Mouse (Mus musculus) frontal cortex, postnatal 25 days (tissue): ENCODE measurements around the gene Stk32c.

Source experiments
- DNase-seq, 2 experiments: peaks; one replicate each; pipeline ENCODE4 v3.0.0; 2022; ENCODE audit warnings: low spot score in 2 of 2

Gene Stk32c

GRCm38 (mm10) chr7:139212754-139213745 lies at the start of gene Stk32c, which contains the start of gene Lrrc27:
Stk32c (minus strand) TSS chr7:139213307.
Lrrc27 (plus strand) TSS chr7:139212988.
- peak; percentile 97 to 98 for DNase-seq

DNA sequence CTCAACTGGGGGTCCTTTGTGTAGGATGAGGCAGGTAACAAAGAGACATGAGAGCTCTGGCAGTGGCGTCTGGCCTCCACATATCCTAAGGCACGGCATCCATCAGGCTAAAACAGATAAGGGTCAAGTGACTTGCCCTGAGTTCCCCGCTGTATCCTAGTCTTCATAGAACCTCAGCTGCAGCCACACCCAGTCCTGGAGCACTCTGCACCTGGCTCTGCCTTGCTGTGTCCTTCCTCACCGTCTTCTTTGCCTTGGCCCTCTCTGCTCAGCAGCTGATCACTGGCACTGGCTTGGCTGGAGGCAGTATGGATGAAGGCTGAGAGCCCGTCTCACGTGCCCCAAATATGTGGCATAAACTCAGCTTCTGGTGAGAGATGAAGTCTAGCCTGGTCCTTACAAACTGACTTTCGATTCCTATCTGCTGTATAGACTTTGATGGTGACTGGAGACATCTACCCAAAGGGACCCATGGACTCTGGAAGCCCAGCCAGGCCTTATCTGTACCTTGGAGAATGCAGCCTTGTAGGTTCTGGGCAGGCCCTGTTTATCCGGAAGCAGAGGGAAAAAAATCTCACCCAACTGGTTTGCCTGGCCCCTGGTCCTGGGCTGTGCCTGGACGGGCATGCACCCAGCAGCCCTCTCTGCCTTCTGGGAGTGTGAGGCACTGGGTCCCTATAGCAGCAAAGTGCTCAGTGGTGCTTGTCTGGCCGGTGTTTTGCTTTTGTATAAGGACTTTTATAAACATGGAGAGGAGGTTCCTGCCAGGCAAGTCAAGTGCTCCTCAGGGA lies 44.8 kb upstream of the Stk32c start:
- DNase-seq: no peak

DNA sequence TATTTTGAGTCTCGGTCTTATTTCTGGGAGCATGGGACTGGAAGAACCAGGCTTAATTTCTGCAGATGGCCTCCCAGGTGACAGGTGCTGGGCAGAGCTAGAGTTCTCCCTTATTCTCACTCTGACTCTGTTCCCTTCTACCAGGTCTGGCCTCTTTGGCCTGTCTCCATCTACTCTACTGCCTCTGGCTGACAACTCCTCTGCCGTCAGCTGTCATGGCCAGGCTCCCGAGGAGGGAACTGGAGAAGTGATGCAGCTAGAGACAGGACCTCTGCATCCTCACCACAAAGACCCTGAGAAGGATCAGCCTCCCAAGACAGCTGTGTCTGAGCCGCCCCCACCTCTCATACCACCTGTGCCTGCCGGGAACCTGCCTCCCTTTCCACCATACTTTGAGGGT lies 41.5 kb upstream of the Stk32c start:
- no peak for DNase-seq

DNA sequence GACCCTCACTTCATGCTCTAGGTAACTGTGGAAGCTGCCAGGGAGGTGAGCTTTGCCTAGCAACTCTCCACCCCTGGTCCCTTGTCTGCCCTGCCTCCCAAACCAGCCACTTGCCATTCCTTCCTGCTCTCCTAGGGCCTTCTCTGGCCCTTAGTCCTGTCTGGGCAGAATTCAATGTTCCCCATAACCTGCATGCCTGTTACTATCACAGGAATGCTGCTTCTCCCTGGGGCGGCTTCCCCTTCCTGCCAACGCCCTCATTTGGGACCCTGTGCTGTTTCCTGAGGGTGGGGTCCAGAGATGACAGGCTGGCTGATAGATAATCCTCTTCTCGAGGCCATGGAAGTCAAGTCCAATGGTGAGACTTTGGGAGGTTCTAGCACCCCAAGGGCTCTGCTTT lies 40.4 kb upstream of the Stk32c start:
- no peak for DNase-seq

- no peak for DNase-seq
Observed at GRCm38 (mm10) chr7:139252986-139253385, 39.9 kb upstream of the Stk32c start.

DNA sequence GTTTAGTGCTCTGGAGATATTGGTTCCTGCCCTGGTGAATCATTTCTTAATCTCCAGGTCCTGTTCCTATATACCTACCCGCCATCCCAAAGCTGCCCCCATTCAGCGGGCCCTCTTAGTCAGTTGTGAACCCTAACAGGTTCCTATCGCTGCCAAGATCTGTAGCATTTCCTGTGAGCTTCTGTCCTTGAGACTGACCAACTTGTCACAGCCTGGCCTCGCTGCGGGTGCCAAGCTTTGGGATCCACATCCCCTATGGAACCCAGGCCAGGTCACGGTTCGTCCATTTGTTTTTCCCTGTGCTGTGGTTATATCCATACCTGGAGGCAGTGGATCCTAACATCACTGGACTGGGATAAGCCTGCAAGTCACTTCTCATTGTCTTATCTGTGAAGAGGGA lies 39.5 kb upstream of the Stk32c start:
- no peak for DNase-seq

DNA sequence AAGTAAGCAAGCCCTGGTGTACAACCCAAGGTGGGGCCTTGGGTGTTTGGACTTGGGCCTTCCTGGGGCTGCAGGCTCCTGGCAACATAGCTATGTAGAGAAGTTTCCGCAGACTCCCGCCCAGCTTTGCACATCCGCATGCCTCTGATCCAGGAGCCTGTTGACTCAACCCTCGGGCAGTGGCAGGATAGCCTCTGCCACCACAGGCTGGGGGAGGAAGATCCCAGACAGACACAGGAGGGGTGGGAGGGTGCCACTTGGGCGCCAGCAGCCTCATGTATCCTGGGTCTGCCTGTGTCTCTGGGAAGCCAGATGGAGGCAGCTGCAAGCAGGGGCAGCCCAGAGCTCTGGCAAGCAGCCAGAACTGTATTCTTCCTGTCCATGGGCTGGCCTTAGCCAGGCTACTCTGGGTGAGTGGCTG lies 38.8 kb upstream of the Stk32c start:
- DNase-seq: no peak

DNA sequence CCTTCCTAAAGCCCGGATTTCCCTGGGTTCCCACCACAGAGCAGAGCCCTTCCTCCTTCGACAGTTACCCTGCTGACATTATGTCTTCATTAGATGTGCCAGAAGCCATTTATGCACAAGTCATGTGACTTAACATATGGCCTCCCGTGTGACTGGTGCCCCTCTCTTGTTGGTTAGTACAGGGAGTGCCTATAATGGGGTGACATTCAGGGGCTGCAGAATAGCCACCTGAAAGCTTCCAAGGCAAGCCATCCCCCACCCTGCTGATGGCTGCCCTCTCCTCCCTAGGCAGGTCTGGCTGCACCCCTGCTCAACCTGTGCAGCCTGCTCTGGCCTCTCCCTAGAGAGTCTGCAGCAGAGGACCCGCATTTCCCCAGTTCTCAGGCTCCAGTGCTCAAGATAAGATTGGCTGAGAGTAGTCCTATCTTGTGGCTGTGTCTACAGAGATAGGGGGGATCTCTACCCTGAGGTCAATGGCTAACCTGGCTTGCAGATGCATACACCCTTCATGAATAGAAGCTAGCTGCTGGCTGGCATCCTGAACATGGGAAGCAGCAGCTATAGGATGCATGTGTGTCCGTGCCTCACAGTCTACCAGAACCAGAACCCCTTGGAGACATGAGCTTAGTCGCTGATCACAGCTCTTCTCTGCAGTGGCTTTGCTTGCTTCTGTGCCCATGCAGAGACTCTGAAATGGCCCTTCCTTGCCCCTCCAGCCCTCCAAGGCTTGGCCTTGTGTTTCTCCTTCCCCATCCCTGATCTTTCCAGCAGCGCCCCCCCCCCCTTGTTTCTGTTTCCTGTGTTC lies 36.5 kb upstream of the Stk32c start:
- no peak for DNase-seq

GRCm38 (mm10) chr7:139248615-139249405 lies 35.7 kb upstream of the Stk32c start:
- no peak for DNase-seq

- peak; percentile 36 to 47 for DNase-seq
Observed at GRCm38 (mm10) chr7:139247881-139248614, 34.9 kb upstream of the Stk32c start, which contains the start of gene Pwwp2b. Pwwp2b (plus strand) TSS chr7:139248482.

DNA sequence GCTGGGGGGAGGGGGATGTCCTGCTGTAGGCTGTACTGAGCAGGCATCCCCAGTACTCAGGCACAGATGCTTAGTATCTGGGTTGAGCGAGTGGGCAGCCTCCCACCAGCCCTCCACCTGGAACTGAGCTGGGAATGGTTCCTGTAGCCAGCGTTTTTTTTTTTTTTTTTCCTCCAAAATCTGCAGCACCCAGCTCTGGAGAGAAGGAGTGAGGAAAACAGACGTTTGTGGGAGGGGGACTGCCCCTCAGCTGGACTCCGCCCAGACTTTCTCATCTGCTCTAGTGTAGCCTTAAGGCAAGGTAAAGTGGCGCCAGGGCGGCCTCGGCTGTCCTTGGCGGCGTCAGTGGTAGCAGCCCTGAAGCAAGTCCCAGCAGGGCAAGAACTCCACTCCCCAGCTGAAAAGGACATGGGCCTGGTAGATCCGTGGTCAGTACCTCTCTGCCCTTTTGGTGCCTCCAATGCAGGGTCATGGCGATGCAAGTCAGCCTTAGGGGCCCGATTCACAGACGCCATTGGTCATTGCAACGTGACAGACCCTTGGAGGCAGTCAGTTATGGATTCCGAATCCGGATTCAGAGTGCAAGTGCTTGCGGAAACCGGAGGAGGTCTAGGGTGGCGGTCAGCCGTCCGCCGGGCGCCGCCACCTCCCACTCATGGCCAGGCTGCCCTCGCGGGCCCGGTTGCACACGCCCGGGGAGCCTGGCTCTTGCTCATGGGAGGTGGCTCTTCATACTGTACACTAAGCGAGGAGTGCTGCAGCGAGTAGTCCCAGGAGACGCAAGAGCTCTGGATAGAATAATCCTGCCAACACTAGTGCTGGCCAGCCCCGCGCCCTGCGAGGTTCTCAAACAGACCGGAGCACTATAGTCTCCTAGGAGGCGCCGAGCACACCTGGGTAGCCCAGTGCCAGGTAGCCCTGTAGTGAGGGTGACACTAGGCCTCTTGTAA lies 34.1 kb upstream of the Stk32c start:
- DNase-seq: peak; percentile 31 to 43

DNA sequence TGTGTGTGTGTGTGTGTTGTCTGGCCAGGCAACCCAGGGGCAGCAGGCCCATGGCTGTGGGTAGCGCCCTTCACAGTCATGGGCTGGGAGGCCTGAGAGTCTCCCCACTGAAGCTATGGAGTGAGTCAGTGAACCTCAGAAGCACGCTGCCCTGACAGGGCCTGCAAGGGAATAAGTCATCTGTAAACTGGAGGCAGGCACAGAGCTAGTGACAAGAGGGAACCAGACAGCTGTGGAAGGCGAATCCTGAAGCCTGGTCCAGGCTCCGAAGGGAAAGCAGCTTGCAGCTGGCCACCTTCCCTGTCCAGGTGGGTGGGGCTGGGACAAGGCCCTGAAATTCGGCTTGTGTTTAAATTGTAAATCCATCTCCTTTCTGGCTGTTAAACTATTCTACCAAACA lies 33.0 kb upstream of the Stk32c start:
- DNase-seq: no peak

DNA sequence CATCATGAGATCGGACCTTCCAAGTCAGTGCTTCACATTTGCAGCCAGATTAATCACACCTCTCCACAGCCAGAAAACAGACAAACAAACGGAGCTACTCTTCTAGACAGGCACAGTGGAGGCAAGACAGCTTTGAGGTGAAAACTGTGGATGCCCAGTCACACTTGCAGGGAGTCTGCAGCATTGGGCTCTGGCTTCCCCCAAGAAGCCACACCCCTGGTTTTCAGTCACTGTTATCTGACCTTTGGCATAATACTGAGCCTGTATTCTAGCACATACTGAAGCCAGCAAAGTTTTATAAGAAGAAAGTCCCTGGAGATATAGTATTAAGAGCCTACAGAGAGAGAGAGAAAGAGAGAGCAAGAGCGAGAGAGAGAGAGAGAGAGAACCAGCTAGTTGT lies 26.3 kb upstream of the Stk32c start:
- no peak for DNase-seq

DNA sequence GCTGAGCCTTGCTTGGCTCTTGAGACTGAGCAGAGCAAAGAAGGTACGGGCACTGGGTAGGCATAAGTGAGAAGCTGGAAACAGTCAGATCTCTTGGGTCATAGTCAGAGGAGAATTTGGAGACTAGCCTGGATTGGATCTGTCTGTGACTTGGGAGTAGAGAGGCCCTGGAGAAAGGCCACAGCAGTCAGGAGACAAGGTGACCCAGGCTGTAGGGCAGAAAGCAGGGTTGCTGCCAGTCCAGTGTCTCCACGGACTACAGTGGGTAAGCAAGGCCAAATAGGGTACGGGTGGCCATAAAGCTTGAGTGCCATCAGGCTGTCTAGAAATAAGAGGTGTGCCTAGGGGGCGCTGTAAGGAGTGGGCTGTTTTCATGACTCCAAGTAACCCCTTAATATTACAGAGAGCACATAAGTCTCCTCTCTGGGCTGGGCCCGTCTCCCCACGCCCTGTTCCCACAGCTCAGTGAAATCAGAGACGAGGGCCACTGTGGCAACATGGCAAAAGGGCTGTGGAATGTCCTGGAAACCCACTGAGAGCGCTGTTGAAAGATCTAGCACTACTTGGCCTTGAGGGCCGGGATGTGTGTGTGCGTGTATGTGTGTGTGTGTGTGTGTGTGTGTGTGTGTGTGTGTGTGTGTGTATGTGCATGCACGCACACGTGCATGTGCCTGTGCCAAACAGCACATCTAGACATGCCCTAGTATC lies 22.7 kb upstream of the Stk32c start:
- no peak for DNase-seq

- DNase-seq: no peak
Observed at GRCm38 (mm10) chr7:139234426-139235188, 21.5 kb upstream of the Stk32c start.

DNA sequence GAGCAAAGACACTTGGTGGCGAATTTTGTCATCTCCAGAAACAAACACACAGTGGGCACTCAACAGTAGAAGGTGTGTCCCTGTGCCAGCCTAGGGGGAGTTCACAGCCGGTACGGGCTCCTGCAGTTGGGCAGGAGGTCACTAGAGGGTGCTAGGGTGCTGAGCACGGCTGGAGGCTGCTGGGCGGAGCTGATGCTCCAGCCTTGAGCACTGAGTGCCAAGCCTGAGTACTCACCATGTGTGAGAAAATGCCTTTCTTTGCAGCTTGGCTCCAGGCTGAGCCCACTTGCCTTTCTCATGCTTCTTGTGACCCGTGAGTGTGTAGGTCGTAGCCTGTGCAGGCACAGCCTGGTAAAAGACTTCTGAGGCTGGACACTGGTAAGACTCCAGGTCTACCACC lies 20.6 kb upstream of the Stk32c start:
- DNase-seq: peak; percentile 74 to 86

- no peak for DNase-seq
Observed at GRCm38 (mm10) chr7:139230241-139230640, 17.1 kb upstream of the Stk32c start.

- no peak for DNase-seq
Observed at GRCm38 (mm10) chr7:139229837-139230236, 16.7 kb upstream of the Stk32c start.
